Mouse (Mus musculus) left cerebral cortex, adult 2 months (tissue): ENCODE results near the gene Parp11. TPM values are rescaled to one million over a fixed set of nuclear protein-coding genes. Genes with fewer than 3 reads are reported as not detected.
A peak's percentile ranks its signal among the peaks of the same experiment; 100 is the strongest.

Source experiments
- DNase-seq, 2 experiments: peaks; one replicate each; pipeline ENCODE4 v3.0.0; 2021 to 2022; ENCODE audit warnings: low spot score in 2 of 2, mixed read lengths in 1 of 2; ENCODE audit errors: extremely low spot score in 1 of 2
- H3K27ac ChIP-seq: fragments of 200-600 bp; 2 replicates; pipeline ENCODE4 v1.8.1; 2022
- H3K4me3 ChIP-seq: fragments of 200-600 bp; 2 replicates; pipeline ENCODE4 v1.8.1; 2022
- CTCF ChIP-seq: fragments of 200-600 bp; IDR thresholded peaks from 2 replicates; pipeline ENCODE4 v1.8.1; 2022; ENCODE audit warnings: antibody characterized with exemption, mild to moderate bottlenecking, moderate library complexity
- intact Hi-C: fragments of 180-260 bp; cut with DNase I; formaldehyde crosslinking; loops from one replicate; pipeline ENCODE4 v1.15.1; 2025
- long read RNA-seq, 2 experiments: library from polyadenylated mRNA; stranded (forward); transcript quantifications; one replicate each; pipeline ENCODE4 v2.0.0; 2021; ENCODE audit warnings: borderline mapping rate in 2 of 2
- total RNA-seq, 2 experiments: library from RNA; stranded (reverse); gene quantifications; 2 replicates each; pipeline ENCODE4 v1.2.3; 2021

The Parp11 gene
- 10 to 100 TPM; 32.8 to 34.7 TPM for total RNA-seq
- long read RNA-seq, experiment 1, transcript Parp11-201 (9 exons, 3,746 nt), result major isoform, 12 of 28 reads
- long read RNA-seq, experiment 1, partial matches to known transcripts, result 1 of 28 reads
- long read RNA-seq, experiment 1, other reads (novel, unspliced or antisense), result 15 of 28 reads
- long read RNA-seq, experiment 2, transcript Parp11-201 (9 exons, 3,746 nt), result major isoform, 6 of 17 reads
- long read RNA-seq, experiment 2, partial matches to known transcripts, result 3 of 17 reads
- long read RNA-seq, experiment 2, other reads (novel, unspliced or antisense), result 6 of 17 reads

DNA sequence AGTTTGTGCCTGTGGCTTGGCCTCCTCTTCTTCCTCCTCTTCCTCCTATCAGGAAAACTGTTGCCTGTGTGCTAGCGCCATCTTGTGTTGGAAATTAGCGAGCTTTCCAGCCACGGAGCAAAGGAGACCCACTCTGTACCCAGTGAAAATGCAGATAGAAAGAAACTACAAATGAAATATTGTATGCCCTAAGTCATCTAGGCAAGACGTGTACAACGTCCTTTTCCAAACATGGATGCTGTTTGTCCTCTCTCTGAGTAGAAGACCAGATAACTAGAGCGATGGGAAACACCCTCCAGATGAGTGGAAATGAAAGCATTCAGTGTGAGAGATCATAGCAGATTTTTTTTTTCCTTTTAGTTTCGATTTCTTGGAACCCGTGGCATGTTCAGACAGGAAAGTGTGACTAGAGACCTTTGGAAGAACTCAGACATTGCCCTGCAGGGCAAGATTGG, at the start of gene Parp11:
Parp11 (plus strand) TSS at position 405 of the 455 bp plus-strand sequence.
- DNase-seq, result peak; percentile 73 to 78
- TF ChIP-seq CTCF, result peak; percentile 99
- H3K27ac ChIP-seq, result no peak within 1 kb of the TSS
- intact Hi-C loops, result loop anchor here (1.0 to 2.0 kb wide), 4 partner anchors 121 to 492 kb away; no protein-coding TSS in a partner anchor
- peak within 1 kb of the TSS; percentile 28; the same call in 1 of the 2 replicates for H3K4me3 ChIP-seq

DNA sequence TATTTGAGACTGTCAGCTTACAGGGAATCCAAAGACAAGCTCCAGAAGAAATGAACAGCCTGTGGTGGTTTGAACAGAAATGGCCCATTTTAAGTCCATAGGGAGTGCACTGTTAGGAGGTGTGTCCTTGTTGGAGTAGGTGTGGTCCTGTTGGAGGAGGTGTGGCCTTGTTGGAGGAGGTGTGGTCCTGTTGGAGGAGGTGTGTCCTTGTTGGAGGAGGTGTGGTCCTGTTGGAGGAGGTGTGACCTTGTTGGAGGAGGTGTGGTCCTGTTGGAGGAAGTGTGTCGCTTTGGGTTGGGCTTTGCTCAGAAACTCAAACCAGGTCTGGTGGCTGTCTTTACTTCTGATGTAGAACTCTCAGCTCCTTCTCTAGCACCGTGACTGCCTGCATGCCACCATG, 48.6 kb upstream of the Parp11 start:
- no peak overlapping the region for H3K27ac ChIP-seq
- no peak overlapping the region for H3K4me3 ChIP-seq
- intact Hi-C loops, result no loop called here
- no peak for DNase-seq
- no peak for TF ChIP-seq CTCF

DNA sequence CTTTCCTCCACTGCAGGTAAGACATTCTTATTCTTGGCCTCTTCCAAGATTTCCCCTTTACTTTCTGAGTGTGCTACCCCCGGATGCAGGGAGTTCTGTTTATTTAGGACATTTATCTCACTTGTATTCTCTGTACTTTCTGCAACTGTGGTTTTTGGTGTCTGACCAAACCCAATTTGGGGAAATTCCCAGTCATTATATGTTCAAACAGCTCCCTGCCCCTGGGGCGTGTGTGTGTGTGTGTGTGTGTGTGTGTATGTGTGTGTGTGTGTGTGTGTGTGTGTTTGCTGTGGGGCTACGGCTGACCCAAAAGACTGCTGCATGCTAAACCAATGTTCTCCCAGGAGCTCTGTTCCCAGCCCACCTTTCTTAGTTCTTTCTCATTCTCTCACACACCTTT, 45.2 kb upstream of the Parp11 start:
- intact Hi-C loops, result loop anchor here (10.0 kb wide), 1 partner anchor 1877 kb away; no protein-coding TSS in a partner anchor
- no peak for DNase-seq
- H3K4me3 ChIP-seq, result no peak overlapping the region
- no peak for TF ChIP-seq CTCF
- H3K27ac ChIP-seq, result no peak overlapping the region

DNA sequence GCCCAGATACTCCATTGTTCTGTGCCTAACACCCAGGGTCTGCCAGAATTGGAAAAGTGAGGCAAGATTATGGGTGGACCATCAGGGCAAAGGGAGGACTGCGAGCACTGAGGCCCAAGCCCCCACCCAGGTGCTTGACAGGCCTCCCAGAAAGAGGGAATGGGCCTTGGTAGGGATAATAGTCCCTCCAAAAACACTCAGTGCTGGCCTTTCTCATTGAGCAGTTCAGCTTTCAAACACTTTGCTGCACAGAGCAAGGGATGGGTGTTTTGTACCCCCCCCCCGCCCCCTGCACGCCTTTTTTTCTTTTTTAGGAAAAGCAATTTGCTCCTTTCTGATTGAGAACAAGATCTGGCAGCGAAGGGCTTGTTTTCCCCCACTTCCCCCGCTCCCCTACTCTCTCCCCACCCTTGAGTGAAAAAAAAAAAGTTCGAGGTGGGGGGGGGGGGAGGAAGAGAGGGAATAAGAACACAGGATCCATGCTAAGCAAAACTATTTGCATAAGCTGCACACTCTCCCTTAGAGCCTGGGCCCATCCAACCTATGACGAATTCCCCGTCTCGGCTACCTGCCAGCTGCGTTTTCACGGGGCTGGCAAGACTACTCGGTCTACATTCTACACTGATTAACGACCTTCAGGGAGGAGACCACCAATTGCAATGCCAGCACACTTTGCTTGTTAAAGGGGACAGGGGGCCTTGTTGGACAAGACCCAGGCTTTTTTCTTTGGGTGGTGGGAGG, 42.4 kb upstream of the Parp11 start:
- DNase-seq, result peak; percentile 24 to 49
- Histone ChIP-seq H3K27ac (no peak overlapping the region), H3K4me3 (no peak overlapping the region)
- TF ChIP-seq CTCF, result no peak
- intact Hi-C loops, result loop anchor here (10.0 kb wide), 1 partner anchor 1879 kb away; no protein-coding TSS in a partner anchor

- intact Hi-C loops, result loop anchor here (10.0 kb wide), 1 partner anchor 1881 kb away; no protein-coding TSS in a partner anchor
- H3K27ac ChIP-seq, result no peak overlapping the region
- no peak for TF ChIP-seq CTCF
- no peak overlapping the region for H3K4me3 ChIP-seq
- peak in 1 of 2 experiments; percentile 29 for DNase-seq
Observed at GRCm38 (mm10) chr6:127405682-127406081, 41.0 kb upstream of the Parp11 start.

DNA sequence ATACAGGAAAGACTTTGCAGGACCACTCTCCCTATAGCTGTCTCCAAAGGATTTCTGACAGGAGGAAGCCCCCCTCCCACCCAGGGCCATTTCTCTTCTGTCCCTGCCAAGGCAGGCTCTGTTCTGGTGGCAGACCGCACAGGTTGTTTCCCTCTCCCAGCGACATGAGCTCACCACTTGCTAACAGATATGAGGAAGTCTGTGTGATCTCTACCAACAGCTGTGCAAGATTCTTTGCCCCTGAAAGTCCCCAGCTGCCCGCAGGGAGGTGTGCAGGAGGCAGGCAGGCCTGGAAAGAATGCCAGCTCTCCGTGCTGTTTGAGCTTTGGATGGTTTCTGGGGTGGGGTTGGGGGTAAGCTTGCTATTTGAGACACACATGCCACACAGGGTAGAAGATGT, 38.9 kb upstream of the Parp11 start:
- no peak overlapping the region for H3K27ac ChIP-seq
- DNase-seq, result no peak
- TF ChIP-seq CTCF, result no peak
- H3K4me3 ChIP-seq, result no peak overlapping the region
- intact Hi-C loops, result loop anchor here (10.0 kb wide), 1 partner anchor 1883 kb away; no protein-coding TSS in a partner anchor

DNA sequence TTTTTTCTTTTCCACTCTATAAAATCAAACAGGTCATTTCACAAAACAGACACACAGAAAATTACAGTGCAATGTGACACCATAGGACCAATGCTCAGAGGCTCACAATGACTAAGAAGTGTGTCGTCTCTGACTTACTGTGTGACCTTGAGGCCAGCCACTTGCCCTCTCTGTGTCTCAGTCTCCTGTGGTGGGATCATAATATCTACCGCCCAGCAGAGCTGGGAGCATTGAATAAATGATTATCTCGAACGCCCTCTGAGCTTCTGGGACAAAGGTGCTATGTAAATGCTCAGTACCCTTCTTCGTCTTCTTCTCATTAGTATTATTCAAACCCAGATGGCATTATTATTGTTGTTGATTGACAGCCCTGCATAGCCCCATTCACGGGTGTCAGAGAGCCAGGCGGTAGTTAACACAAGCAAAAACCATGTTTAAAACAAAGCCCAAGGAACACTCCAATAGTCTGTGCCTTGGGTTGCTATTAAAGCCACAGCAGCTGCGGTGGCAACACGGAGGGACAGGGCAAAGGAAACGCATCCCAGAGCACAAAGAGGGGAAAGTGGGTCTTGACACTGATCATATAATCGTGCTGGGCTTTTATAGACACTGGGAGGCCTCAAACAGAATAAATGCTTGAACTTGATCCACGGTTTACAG, 29.0 kb upstream of the Parp11 start:
- no peak for DNase-seq
- intact Hi-C loops, result no loop called here
- no peak overlapping the region for H3K4me3 ChIP-seq
- TF ChIP-seq CTCF, result no peak
- H3K27ac ChIP-seq, result no peak overlapping the region

- TF ChIP-seq CTCF, result no peak
- intact Hi-C loops, result no loop called here
- DNase-seq, result no peak
- no peak overlapping the region for H3K4me3 ChIP-seq
- H3K27ac ChIP-seq, result no peak overlapping the region
Observed at GRCm38 (mm10) chr6:127418322-127418721, 28.3 kb upstream of the Parp11 start.

GRCm38 (mm10) chr6:127420115-127420514, 26.5 kb upstream of the Parp11 start:
- TF ChIP-seq CTCF, result no peak
- no peak for DNase-seq
- Histone ChIP-seq H3K27ac (no peak overlapping the region), H3K4me3 (no peak overlapping the region)
- intact Hi-C loops, result no loop called here

GRCm38 (mm10) chr6:127425095-127425494, 21.5 kb upstream of the Parp11 start:
- TF ChIP-seq CTCF, result no peak
- no peak overlapping the region for H3K4me3 ChIP-seq
- no peak for DNase-seq
- H3K27ac ChIP-seq, result no peak overlapping the region
- intact Hi-C loops, result no loop called here

DNA sequence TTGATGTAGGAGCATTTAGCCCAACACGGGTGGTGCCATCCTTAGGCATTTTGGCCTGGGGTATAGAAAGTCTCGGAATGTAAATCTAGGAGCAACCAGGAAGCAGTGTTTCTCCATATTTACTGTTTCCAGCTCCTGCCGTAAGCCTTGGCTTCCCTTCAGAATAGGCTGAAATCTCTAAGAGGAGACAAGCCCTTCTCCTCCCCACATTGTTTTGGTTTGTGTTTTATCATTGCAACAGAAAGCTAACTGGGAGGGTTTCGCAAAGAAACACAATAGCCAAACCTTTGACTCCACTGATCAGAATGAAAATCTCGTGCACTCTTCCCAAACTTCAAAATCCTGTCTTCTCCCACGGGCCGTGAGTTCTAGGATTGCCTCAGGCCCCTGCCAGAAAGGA, 15.9 kb upstream of the Parp11 start:
- Histone ChIP-seq H3K27ac (no peak overlapping the region), H3K4me3 (no peak overlapping the region)
- intact Hi-C loops, result no loop called here
- TF ChIP-seq CTCF, result no peak
- DNase-seq, result no peak
